Mouse (Mus musculus): ENCODE results near the gene Wfs1. TPM values are rescaled to one million over a fixed set of nuclear protein-coding genes. Genes with fewer than 3 reads are reported as not detected.

Wfs1 gene
- polyA plus RNA-seq, 1 experiment from 2014 or later, result 6.4 TPM

- ATAC-seq (ENCODE audit: low FRiP score), result no peak
- H3K9ac ChIP-seq (ENCODE audit: low read length), result no peak overlapping the region
- H3K4me1 ChIP-seq (ENCODE audit: control insufficient read depth, insufficient read depth, low read length), result peaks cover 8% of the 10 kb centered on the region; the same call in 1 of the 2 replicates
- no peaks in the 10 kb centered on the region for H3K27me3 ChIP-seq (ENCODE audit: control insufficient read depth, insufficient read depth, low read length)
- H3K27ac ChIP-seq (ENCODE audit: low read depth, low read length), result no peak overlapping the region
- no peak overlapping the region for H3K4me2 ChIP-seq
- H3K4me3 ChIP-seq (ENCODE audit: low read depth, low read length), result no peak overlapping the region
- WGBS, result 89% methylated on average over 3 of the region's 3 CpGs
- no peaks in the 10 kb centered on the region for H3K9me3 ChIP-seq (ENCODE audit: control insufficient read depth, low read length)
- no peak for DNase-seq (ENCODE audit: low spot score, missing footprints)
- H3K36me3 ChIP-seq (ENCODE audit: control insufficient read depth, insufficient read depth, low read length), result no peaks in the 10 kb centered on the region
Observed at GRCm38 (mm10) chr5:36990631-36991350, 1.8 kb upstream of the Wfs1 start.

- no peaks in the 10 kb centered on the region for H3K27me3 ChIP-seq (ENCODE audit: control insufficient read depth, insufficient read depth, low read length)
- DNase-seq (ENCODE audit: low spot score, missing footprints), result no peak
- H3K4me2 ChIP-seq, result no peak overlapping the region
- no peak overlapping the region for H3K9ac ChIP-seq (ENCODE audit: low read length)
- 61% methylated on average over 3 of the region's 3 CpGs for WGBS
- H3K4me3 ChIP-seq (ENCODE audit: low read depth, low read length), result no peak overlapping the region
- ATAC-seq (ENCODE audit: low FRiP score), result no peak
- H3K9me3 ChIP-seq (ENCODE audit: control insufficient read depth, low read length), result no peaks in the 10 kb centered on the region
- H3K27ac ChIP-seq (ENCODE audit: low read depth, low read length), result no peak overlapping the region
- H3K4me1 ChIP-seq (ENCODE audit: control insufficient read depth, insufficient read depth, low read length), result peaks cover 8% of the 10 kb centered on the region; the same call in 1 of the 2 replicates
- no peaks in the 10 kb centered on the region for H3K36me3 ChIP-seq (ENCODE audit: control insufficient read depth, insufficient read depth, low read length)
Observed at GRCm38 (mm10) chr5:36990196-36990595, 1.2 kb upstream of the Wfs1 start.

GRCm38 (mm10) chr5:36989625-36989977, 596 bp upstream of the Wfs1 start:
- H3K27ac ChIP-seq (ENCODE audit: low read depth, low read length), result no peak overlapping the region
- peak overlapping the region; percentile 56 for H3K4me2 ChIP-seq
- WGBS, result 0% methylated on average over 3 of the region's 3 CpGs
- peaks cover 8% of the 10 kb centered on the region; the same call in 1 of the 2 replicates for H3K4me1 ChIP-seq (ENCODE audit: control insufficient read depth, insufficient read depth, low read length)
- ATAC-seq (ENCODE audit: low FRiP score) (no peak), DNase-seq (ENCODE audit: low spot score, missing footprints) (peak; percentile 86)
- H3K9ac ChIP-seq (ENCODE audit: low read length), result peak overlapping the region; percentile 46; the same call in 1 of the 2 replicates
- H3K9me3 ChIP-seq (ENCODE audit: control insufficient read depth, low read length), result no peaks in the 10 kb centered on the region
- H3K36me3 ChIP-seq (ENCODE audit: control insufficient read depth, insufficient read depth, low read length), result no peaks in the 10 kb centered on the region
- no peaks in the 10 kb centered on the region for H3K27me3 ChIP-seq (ENCODE audit: control insufficient read depth, insufficient read depth, low read length)
- H3K4me3 ChIP-seq (ENCODE audit: low read depth, low read length), result peak overlapping the region; percentile 63; the same call in 1 of the 2 replicates

GRCm38 (mm10) chr5:36988124-36988780, 753 bp downstream of the Wfs1 start:
- 12% methylated on average over 24 of the region's 24 CpGs for WGBS
- H3K4me1 ChIP-seq (ENCODE audit: control insufficient read depth, insufficient read depth, low read length), result peaks cover 8% of the 10 kb centered on the region; the same call in 1 of the 2 replicates
- H3K4me2 ChIP-seq, result peak overlapping the region; percentile 77
- peak overlapping the region; percentile 63 for H3K4me3 ChIP-seq (ENCODE audit: low read depth, low read length)
- no peaks in the 10 kb centered on the region for H3K36me3 ChIP-seq (ENCODE audit: control insufficient read depth, insufficient read depth, low read length)
- H3K9me3 ChIP-seq (ENCODE audit: control insufficient read depth, low read length), result no peaks in the 10 kb centered on the region
- DNase-seq (ENCODE audit: low spot score, missing footprints) (no peak), ATAC-seq (ENCODE audit: low FRiP score) (peak; percentile 36; the same call in 1 of the 2 replicates)
- H3K27ac ChIP-seq (ENCODE audit: low read depth, low read length), result no peak overlapping the region; the same call in 1 of the 2 replicates
- H3K27me3 ChIP-seq (ENCODE audit: control insufficient read depth, insufficient read depth, low read length), result no peaks in the 10 kb centered on the region
- H3K9ac ChIP-seq (ENCODE audit: low read length), result peak overlapping the region; percentile 72

- DNase-seq (ENCODE audit: low spot score, missing footprints) (no peak), ATAC-seq (ENCODE audit: low FRiP score) (no peak)
- H3K9me3 ChIP-seq (ENCODE audit: control insufficient read depth, low read length), result no peaks in the 10 kb centered on the region
- H3K27me3 ChIP-seq (ENCODE audit: control insufficient read depth, insufficient read depth, low read length), result no peaks in the 10 kb centered on the region
- peaks cover 13% of the 10 kb centered on the region for H3K4me1 ChIP-seq (ENCODE audit: control insufficient read depth, insufficient read depth, low read length)
- H3K27ac ChIP-seq (ENCODE audit: low read depth, low read length), result no peak overlapping the region
- H3K9ac ChIP-seq (ENCODE audit: low read length), result no peak overlapping the region
- no peak overlapping the region for H3K4me3 ChIP-seq (ENCODE audit: low read depth, low read length)
- 52% methylated on average over 1 of the region's 1 CpGs for WGBS
- H3K4me2 ChIP-seq, result no peak overlapping the region
- H3K36me3 ChIP-seq (ENCODE audit: control insufficient read depth, insufficient read depth, low read length), result no peaks in the 10 kb centered on the region
Observed at GRCm38 (mm10) chr5:36986617-36987016, 2.4 kb downstream of the Wfs1 start.

GRCm38 (mm10) chr5:36982271-36982670, 6.7 kb downstream of the Wfs1 start:
- H3K36me3 ChIP-seq (ENCODE audit: control insufficient read depth, insufficient read depth, low read length), result no peaks in the 10 kb centered on the region
- H3K27ac ChIP-seq (ENCODE audit: low read depth, low read length), result no peak overlapping the region
- DNase-seq (ENCODE audit: low spot score, missing footprints), result no peak
- 50% methylated on average over 4 of the region's 4 CpGs for WGBS
- no peak overlapping the region for H3K4me2 ChIP-seq
- H3K4me1 ChIP-seq (ENCODE audit: control insufficient read depth, insufficient read depth, low read length), result peaks cover 4% of the 10 kb centered on the region
- ATAC-seq (ENCODE audit: low FRiP score), result no peak
- H3K9me3 ChIP-seq (ENCODE audit: control insufficient read depth, low read length), result no peaks in the 10 kb centered on the region
- no peaks in the 10 kb centered on the region for H3K27me3 ChIP-seq (ENCODE audit: control insufficient read depth, insufficient read depth, low read length)
- H3K9ac ChIP-seq (ENCODE audit: low read length), result peak overlapping the region; percentile 12; the same call in 1 of the 2 replicates
- no peak overlapping the region for H3K4me3 ChIP-seq (ENCODE audit: low read depth, low read length)

GRCm38 (mm10) chr5:36979631-36980030, 9.4 kb downstream of the Wfs1 start:
- WGBS, result 84% methylated on average over 7 of the region's 7 CpGs
- Histone ChIP-seq H3K36me3 (ENCODE audit: control insufficient read depth, insufficient read depth, low read length) (no peaks in the 10 kb centered on the region), H3K9ac (ENCODE audit: low read length) (no peak overlapping the region), H3K27ac (ENCODE audit: low read depth, low read length) (no peak overlapping the region), H3K4me2 (no peak overlapping the region), H3K27me3 (ENCODE audit: control insufficient read depth, insufficient read depth, low read length) (no peaks in the 10 kb centered on the region), H3K9me3 (ENCODE audit: control insufficient read depth, low read length) (no peaks in the 10 kb centered on the region), H3K4me3 (ENCODE audit: low read depth, low read length) (no peak overlapping the region), H3K4me1 (ENCODE audit: control insufficient read depth, insufficient read depth, low read length) (peaks cover 4% of the 10 kb centered on the region)
- ATAC-seq (ENCODE audit: low FRiP score) (no peak), DNase-seq (ENCODE audit: low spot score, missing footprints) (no peak)

GRCm38 (mm10) chr5:36979001-36979400, 10.0 kb downstream of the Wfs1 start:
- Histone ChIP-seq H3K9me3 (ENCODE audit: control insufficient read depth, low read length) (no peaks in the 10 kb centered on the region), H3K4me1 (ENCODE audit: control insufficient read depth, insufficient read depth, low read length) (peaks cover 4% of the 10 kb centered on the region), H3K27ac (ENCODE audit: low read depth, low read length) (no peak overlapping the region), H3K27me3 (ENCODE audit: control insufficient read depth, insufficient read depth, low read length) (no peaks in the 10 kb centered on the region), H3K36me3 (ENCODE audit: control insufficient read depth, insufficient read depth, low read length) (no peaks in the 10 kb centered on the region), H3K4me2 (no peak overlapping the region), H3K4me3 (ENCODE audit: low read depth, low read length) (no peak overlapping the region), H3K9ac (ENCODE audit: low read length) (no peak overlapping the region)
- ATAC-seq (ENCODE audit: low FRiP score), result no peak
- 83% methylated on average over 8 of the region's 8 CpGs for WGBS
- no peak for DNase-seq (ENCODE audit: low spot score, missing footprints)

- no peak overlapping the region for H3K4me3 ChIP-seq (ENCODE audit: low read depth, low read length)
- peaks cover 4% of the 10 kb centered on the region for H3K4me1 ChIP-seq (ENCODE audit: control insufficient read depth, insufficient read depth, low read length)
- H3K9me3 ChIP-seq (ENCODE audit: control insufficient read depth, low read length), result no peaks in the 10 kb centered on the region
- WGBS, result 54% methylated on average over 9 of the region's 9 CpGs
- ATAC-seq (ENCODE audit: low FRiP score), result no peak
- H3K4me2 ChIP-seq, result no peak overlapping the region
- H3K9ac ChIP-seq (ENCODE audit: low read length), result no peak overlapping the region
- no peak overlapping the region for H3K27ac ChIP-seq (ENCODE audit: low read depth, low read length)
- no peaks in the 10 kb centered on the region for H3K27me3 ChIP-seq (ENCODE audit: control insufficient read depth, insufficient read depth, low read length)
- no peak for DNase-seq (ENCODE audit: low spot score, missing footprints)
- H3K36me3 ChIP-seq (ENCODE audit: control insufficient read depth, insufficient read depth, low read length), result no peaks in the 10 kb centered on the region
Observed at GRCm38 (mm10) chr5:36977809-36978208, 11.2 kb downstream of the Wfs1 start.
